Mouse (Mus musculus) T-helper 1 cell (primary cell): ENCODE measurements around the gene Trat1.

Experiments
- in situ Hi-C: fragments of 300-600 bp; cut with MboI, MseI; formaldehyde crosslinking; loops from one replicate; pipeline ENCODE4 v1.15.1; 2025; ENCODE audit warnings: high pct_unique_total_duplicates

Trat1 gene

DNA sequence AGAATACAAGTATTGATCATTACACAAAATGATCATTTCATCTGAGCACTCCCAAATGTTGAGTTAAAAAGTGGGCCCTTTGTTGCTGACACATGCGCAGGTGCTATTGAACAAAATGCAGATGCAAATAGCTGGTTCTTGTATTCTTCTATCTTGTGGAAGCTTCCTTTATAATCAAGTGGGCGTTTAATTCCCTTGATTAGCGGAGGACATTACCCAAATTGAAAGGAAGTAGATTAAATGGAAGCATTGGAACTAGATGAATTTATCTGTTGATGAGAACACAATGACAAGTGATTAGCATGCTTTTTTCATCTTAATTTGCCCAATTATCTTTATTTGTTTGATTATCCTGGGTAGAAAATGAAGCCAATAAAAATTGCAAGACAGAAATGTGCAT lies 51.6 kb downstream of the Trat1 start:
- in situ Hi-C loops = no loop called here

DNA sequence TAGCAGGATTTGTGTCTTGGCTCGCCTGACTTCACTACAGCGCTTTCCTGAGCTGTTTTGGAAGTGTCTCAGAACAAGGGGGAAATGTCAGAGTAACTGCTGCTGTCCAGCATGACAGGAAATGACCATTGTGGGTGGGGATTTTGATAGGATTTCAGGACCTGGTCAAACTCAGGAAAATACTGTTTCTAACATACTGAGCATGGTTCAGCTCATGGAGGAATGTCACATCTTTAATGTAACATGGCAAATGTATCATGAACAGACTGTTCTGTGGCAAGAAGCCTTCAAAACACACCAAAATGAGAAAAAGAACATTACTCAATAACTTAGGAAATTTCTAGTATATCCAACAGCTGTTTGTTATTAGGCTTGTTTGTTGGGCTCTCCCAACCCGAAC lies 52.1 kb downstream of the Trat1 start:
- in situ Hi-C loops = loop anchor here (5.0 kb wide), 1 partner anchor 93 kb away; no protein-coding TSS in a partner anchor

- in situ Hi-C loops = loop anchor here (5.0 kb wide), 1 partner anchor 96 kb away; no protein-coding TSS in a partner anchor
Observed at GRCm38 (mm10) chr16:48716343-48716742, 55.5 kb downstream of the Trat1 start.

GRCm38 (mm10) chr16:48701896-48702295 lies 69.9 kb downstream of the Trat1 start:
- in situ Hi-C loops = no loop called here
